Mouse (Mus musculus) brain, embryonic 14.5 days (tissue): Measurements from ENCODE around the gene Trim38.

Source experiments
- CTCF ChIP-seq: fragments of 200-500 bp; IDR thresholded peaks from 2 replicates; pipeline ENCODE4 v1.5.1; 2012; ENCODE audit warnings: inconsistent platforms, mild to moderate bottlenecking, moderate library complexity, borderline replicate concordance; ENCODE audit not compliant: insufficient read depth, insufficient read length; ENCODE audit errors: extremely low read depth
- POLR2A ChIP-seq: fragments of 200-500 bp; IDR thresholded peaks from 2 replicates; pipeline ENCODE4 v1.6.1; 2012; ENCODE audit warnings: mild to moderate bottlenecking, inconsistent platforms, borderline replicate concordance; ENCODE audit not compliant: poor library complexity, insufficient read depth, insufficient read length, severe bottlenecking; ENCODE audit errors: extremely low read depth

DNA sequence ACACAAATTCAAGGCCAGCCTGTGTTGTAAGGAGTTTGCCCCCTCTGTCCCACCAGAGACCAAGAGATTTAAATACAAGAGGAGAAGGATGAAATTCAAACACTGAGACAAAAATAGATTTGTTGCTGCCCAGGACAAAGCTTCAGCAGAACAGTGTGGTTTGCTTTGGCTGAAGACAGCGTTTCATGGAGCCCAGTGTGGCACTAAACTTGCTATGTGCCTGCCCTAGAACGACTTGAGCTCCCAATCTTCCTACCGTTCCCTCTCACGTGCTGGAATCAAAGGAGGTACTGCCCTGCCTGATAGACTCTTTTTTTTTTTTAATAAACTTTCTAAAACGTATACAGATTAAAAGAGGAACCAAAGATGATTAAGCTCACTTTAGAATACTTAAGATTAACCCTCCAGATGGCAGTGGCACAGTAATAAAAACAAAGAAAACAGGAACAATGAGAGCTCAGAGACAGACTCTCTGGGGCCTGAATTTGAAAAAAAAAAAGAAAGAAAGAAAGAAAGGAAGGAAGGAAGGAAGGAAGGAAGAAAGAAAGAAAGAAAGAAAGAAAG lies 797 bp upstream of the Trim38 start:
- TF ChIP-seq CTCF: no peak
- no peak for TF ChIP-seq POLR2A
